Mouse (Mus musculus) left cerebral cortex, postnatal 10 days (tissue): ENCODE measurements around the gene Hectd3. TPM values are rescaled to one million over a fixed set of nuclear protein-coding genes. Genes with fewer than 3 reads are reported as not detected.
A peak's percentile ranks its signal among the peaks of the same experiment; 100 is the strongest.

Experiments used
- DNase-seq, 2 experiments: peaks; one replicate each; pipeline ENCODE4 v3.0.0; 2021 to 2022; ENCODE audit warnings: low spot score in 2 of 2, mixed read lengths in 1 of 2; ENCODE audit errors: extremely low spot score in 1 of 2
- intact Hi-C: fragments of 180-260 bp; cut with DNase I; formaldehyde crosslinking; loops from one replicate; pipeline ENCODE4 v1.15.1; 2025
- total RNA-seq, 2 experiments: library from RNA; stranded (reverse); gene quantifications; 2 replicates each; pipeline ENCODE4 v1.2.3; 2021

Gene Hectd3
- total RNA-seq, 2 experiments from 2014 or later, result 47.7 to 53.3 TPM

- intact Hi-C loops, result no loop called here
- no peak for DNase-seq
Measured at GRCm38 (mm10) chr4:117007058-117007457, 11.9 kb downstream of the Hectd3 start.

- DNase-seq, result no peak
- intact Hi-C loops, result no loop called here
Measured at GRCm38 (mm10) chr4:117010231-117010630, 15.1 kb downstream of the Hectd3 start.

- DNase-seq, result no peak
- intact Hi-C loops, result no loop called here
Measured at GRCm38 (mm10) chr4:117013596-117013995, 18.5 kb downstream of the Hectd3 start.

- DNase-seq, result no peak
- intact Hi-C loops, result no loop called here
Measured at GRCm38 (mm10) chr4:117014901-117015415, 19.8 kb downstream of the Hectd3 start.

- DNase-seq, result no peak
- intact Hi-C loops, result no loop called here
Measured at GRCm38 (mm10) chr4:117017738-117018137, 22.6 kb downstream of the Hectd3 start.

GRCm38 (mm10) chr4:117018327-117018726 is 23.2 kb downstream of the Hectd3 start:
- intact Hi-C loops, result no loop called here
- no peak for DNase-seq

- DNase-seq, result peak; percentile 84 to 93
- intact Hi-C loops, result no loop called here
Measured at GRCm38 (mm10) chr4:117019206-117020134, 24.4 kb downstream of the Hectd3 start, which contains the start of gene Eif2b3. Gene Eif2b3 (plus strand): TSS chr4:117019402.

GRCm38 (mm10) chr4:117023469-117023868 is 28.4 kb downstream of the Hectd3 start:
- intact Hi-C loops, result no loop called here
- DNase-seq, result no peak

GRCm38 (mm10) chr4:117031105-117031504 is 36.0 kb downstream of the Hectd3 start:
- no peak for DNase-seq
- intact Hi-C loops, result no loop called here

GRCm38 (mm10) chr4:117039925-117040687 is 45.0 kb downstream of the Hectd3 start:
- DNase-seq, result peak; percentile 45 to 57
- intact Hi-C loops, result no loop called here

GRCm38 (mm10) chr4:117040791-117041190 is 45.7 kb downstream of the Hectd3 start:
- intact Hi-C loops, result no loop called here
- no peak for DNase-seq

- intact Hi-C loops, result no loop called here
- DNase-seq, result peak in 1 of 2 experiments; percentile 7
Measured at GRCm38 (mm10) chr4:117041283-117041721, 46.2 kb downstream of the Hectd3 start.

- intact Hi-C loops, result no loop called here
- no peak for DNase-seq
Measured at GRCm38 (mm10) chr4:117048836-117049235, 53.7 kb downstream of the Hectd3 start.

GRCm38 (mm10) chr4:117049485-117049884 is 54.4 kb downstream of the Hectd3 start:
- intact Hi-C loops, result no loop called here

GRCm38 (mm10) chr4:117052626-117053025 is 57.5 kb downstream of the Hectd3 start:
- intact Hi-C loops, result loop anchor here (5.0 kb wide), 1 partner anchor 45 kb away; the partner anchor contains the start of gene Ptch2
- no peak for DNase-seq

More at GRCm38 (mm10) chr4:117049485-117049884, 54.4 kb downstream of the Hectd3 start:
- no peak for DNase-seq

GRCm38 (mm10) chr4:117053956-117054355 is 58.8 kb downstream of the Hectd3 start:
- intact Hi-C loops, result loop anchor here (5.0 kb wide), 1 partner anchor 43 kb away; the partner anchor contains the start of gene Ptch2
- no peak for DNase-seq
